Mouse (Mus musculus) limb, embryonic 14.5 days (tissue): ENCODE results near the gene Fam133b. TPM values are rescaled to one million over a fixed set of nuclear protein-coding genes. Genes with fewer than 3 reads are reported as not detected.

ENCODE experiments used
- ATAC-seq: fragments of 200-750 bp; cut with Nextera tagmentation; 2 replicates; pipeline ENCODE4 v1.8.0; 2017; ENCODE audit warnings: low read depth, moderate number of reproducible peaks, moderate TSS enrichment; ENCODE audit not compliant: low FRiP score
- DNase-seq: peaks from one replicate; pipeline ENCODE4 v3.0.0-alpha.2; 2015; ENCODE audit warnings: low spot score
- H3K27ac ChIP-seq: fragments of 300-500 bp; sonication (generic); replicated peaks from 2 replicates; pipeline ENCODE4 v1.5.1; 2014; ENCODE audit warnings: low read depth, mild to moderate bottlenecking, low read length, moderate library complexity, mixed read lengths
- H3K27me3 ChIP-seq: fragments of 300-500 bp; sonication (generic); 2 replicates; pipeline ENCODE4 v1.6.1; 2014; ENCODE audit warnings: low read length, mixed read lengths; ENCODE audit not compliant: control insufficient read depth, insufficient read depth
- H3K36me3 ChIP-seq: fragments of 300-500 bp; sonication (generic); 2 replicates; pipeline ENCODE4 v1.6.1; 2014; ENCODE audit warnings: mild to moderate bottlenecking, low read length, moderate library complexity, mixed read lengths; ENCODE audit not compliant: control insufficient read depth, insufficient read depth
- H3K4me1 ChIP-seq: fragments of 300-500 bp; sonication (generic); 2 replicates; pipeline ENCODE4 v1.6.1; 2014; ENCODE audit warnings: antibody characterized with exemption, low read length, mixed read lengths; ENCODE audit not compliant: control insufficient read depth, insufficient read depth
- H3K4me2 ChIP-seq: fragments of 300-500 bp; sonication (generic); replicated peaks from 2 replicates; pipeline ENCODE4 v1.6.1; 2014; ENCODE audit warnings: low read depth, mild to moderate bottlenecking, low read length, moderate library complexity; ENCODE audit not compliant: severe bottlenecking
- H3K4me3 ChIP-seq: fragments of 300-500 bp; sonication (generic); replicated peaks from 2 replicates; pipeline ENCODE4 v1.5.1; 2014; ENCODE audit warnings: low read length
- H3K9ac ChIP-seq: fragments of 300-500 bp; sonication (generic); 2 replicates; pipeline ENCODE4 v1.6.1; 2014; ENCODE audit warnings: mild to moderate bottlenecking, low read depth, low read length, moderate library complexity; ENCODE audit not compliant: severe bottlenecking
- H3K9me3 ChIP-seq: fragments of 300-500 bp; sonication (generic); 2 replicates; pipeline ENCODE4 v1.6.1; 2016; ENCODE audit warnings: low read length; ENCODE audit not compliant: control insufficient read depth
- POLR2A ChIP-seq: fragments of 200-500 bp; IDR thresholded peaks from 2 replicates; pipeline ENCODE4 v1.8.0; 2012; ENCODE audit warnings: inconsistent platforms, mild to moderate bottlenecking, moderate library complexity, borderline replicate concordance; ENCODE audit not compliant: insufficient read depth, insufficient read length; ENCODE audit errors: extremely low read depth
- WGBS: fragments of 180-500 bp; shearing (Covaris S2); extraction: QIAGEN DNeasy Blood & Tissue Kit; methylation state at CpG from one replicate; pipeline ENCODE4 v1.1.7; 2014; 5-methylcytosine and 5-hydroxymethylcytosine counted together
- polyA plus RNA-seq, 2 experiments: library from polyadenylated mRNA; depleted of rRNA in 1 of 2; stranded (reverse) in 1 of 2; unstranded in 1 of 2; fragments of >200 nt; fragmentation: Nextera tagmentation in 1 of 2; extraction: Ambion mirVana in 1 of 2; gene quantifications; 2 replicates each; pipeline versions ENCODE4 v1.2.1 to v1.2.3; 2012 to 2014

Fam133b gene
- polyA plus RNA-seq, 2 experiments: 29.2 to 32.1 TPM

DNA sequence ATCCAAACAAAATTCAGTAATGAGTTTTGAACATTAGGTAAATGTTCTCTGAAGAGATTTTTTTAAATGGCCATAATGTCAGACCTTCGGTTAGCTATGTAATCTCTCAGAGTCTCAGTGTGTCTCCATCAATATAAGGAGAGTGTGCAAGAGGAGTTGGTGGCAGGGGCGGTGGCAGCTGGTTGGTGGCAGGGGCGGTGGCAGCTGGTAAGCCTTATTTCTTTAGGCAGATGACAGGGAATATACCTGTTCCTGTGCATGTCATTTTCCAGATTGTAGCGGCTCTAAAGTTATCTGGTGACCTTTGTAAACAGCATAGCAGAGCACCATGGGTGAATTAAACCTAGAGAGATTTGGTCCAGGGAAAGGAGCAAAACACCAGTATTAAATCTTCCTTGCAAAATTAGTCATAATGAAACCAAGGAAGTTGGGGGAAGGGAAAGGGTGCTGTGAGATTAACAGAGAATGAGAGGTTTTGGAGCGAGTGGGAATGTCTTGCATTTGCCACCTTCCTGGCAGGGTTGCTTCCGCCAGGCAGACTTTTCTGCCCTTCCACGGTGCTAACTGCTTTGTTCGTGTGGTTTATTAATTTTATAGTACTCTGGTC lies 42.6 kb upstream of the Fam133b start:
- Histone ChIP-seq H3K4me2 (no peak overlapping the region), H3K36me3 (no peaks in the 10 kb centered on the region), H3K4me1 (peaks cover 11% of the 10 kb centered on the region), H3K9ac (no peak overlapping the region), H3K4me3 (no peak overlapping the region), H3K27me3 (no peaks in the 10 kb centered on the region), H3K9me3 (no peaks in the 10 kb centered on the region), H3K27ac (no peak overlapping the region)
- WGBS: 48% methylated on average over 8 of the region's 8 CpGs
- DNase-seq: no peak
- no peak for ATAC-seq
- no peak for TF ChIP-seq POLR2A

DNA sequence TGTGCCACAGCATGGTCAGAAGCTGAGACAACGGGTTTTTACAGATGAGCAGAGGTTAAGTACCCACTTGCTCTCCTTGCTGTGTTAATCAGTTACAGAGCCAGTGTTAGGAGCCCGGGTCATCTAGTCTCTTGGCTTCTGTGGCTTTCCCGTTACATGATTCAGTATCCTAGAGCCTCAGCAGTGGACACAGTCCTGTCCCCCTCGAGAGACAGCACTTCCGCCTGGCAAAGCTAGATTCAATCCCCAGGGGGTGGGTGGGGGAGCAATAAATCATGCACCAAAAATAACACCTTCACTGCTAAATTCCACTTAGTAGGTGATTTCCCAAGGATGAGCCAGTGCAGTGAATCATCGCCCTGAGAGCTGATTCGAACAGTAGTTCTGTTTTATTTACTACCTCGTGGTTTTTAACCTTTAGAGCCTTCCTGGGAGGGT lies 42.0 kb upstream of the Fam133b start:
- TF ChIP-seq POLR2A: no peak
- Histone ChIP-seq H3K9me3 (no peaks in the 10 kb centered on the region), H3K4me2 (no peak overlapping the region), H3K9ac (no peak overlapping the region), H3K4me3 (no peak overlapping the region), H3K4me1 (peaks cover 11% of the 10 kb centered on the region), H3K27ac (no peak overlapping the region), H3K36me3 (no peaks in the 10 kb centered on the region), H3K27me3 (no peaks in the 10 kb centered on the region)
- ATAC-seq (no peak), DNase-seq (no peak)
- 18% methylated on average over 8 of the region's 8 CpGs for WGBS

DNA sequence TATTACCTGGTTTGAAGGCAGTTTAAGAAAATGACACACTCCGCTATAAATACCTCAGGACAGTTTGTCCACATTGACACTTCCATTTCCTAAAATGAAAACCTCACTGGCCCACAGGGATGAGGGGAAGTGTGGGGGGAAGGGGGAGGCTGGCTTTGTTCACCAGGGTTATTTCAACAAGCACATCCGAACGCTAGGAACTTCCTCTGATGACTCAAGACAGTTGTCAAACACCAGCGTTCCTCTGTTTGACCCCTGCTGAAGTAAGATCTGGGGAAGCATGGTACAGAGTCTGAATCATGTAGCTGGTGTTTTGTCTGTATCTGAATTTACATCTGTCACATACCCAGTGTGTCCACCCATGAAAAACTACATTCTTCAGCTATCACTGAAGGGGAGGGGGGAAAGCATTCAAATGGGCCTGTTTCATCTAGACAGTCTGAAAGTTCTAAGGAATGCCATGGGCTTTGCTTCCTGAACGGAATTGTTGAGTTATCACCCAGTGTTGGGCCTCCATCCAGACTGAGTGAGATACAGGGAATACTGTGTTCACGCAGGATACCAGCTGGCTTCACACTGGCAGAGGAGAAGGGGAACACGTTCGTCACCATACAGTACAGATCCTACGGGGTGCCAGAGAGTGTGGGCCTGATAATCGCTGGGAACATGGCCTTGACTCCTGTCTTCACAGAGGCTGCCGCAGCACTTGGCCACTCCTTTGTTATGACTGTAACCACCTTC lies 40.9 kb upstream of the Fam133b start:
- Histone ChIP-seq H3K9ac (no peak overlapping the region), H3K4me1 (peaks cover 11% of the 10 kb centered on the region), H3K27ac (no peak overlapping the region), H3K4me2 (no peak overlapping the region), H3K4me3 (no peak overlapping the region), H3K9me3 (no peaks in the 10 kb centered on the region), H3K36me3 (no peaks in the 10 kb centered on the region), H3K27me3 (no peaks in the 10 kb centered on the region)
- ATAC-seq (no peak), DNase-seq (no peak)
- TF ChIP-seq POLR2A: no peak
- WGBS: 62% methylated on average over 11 of the region's 11 CpGs

DNA sequence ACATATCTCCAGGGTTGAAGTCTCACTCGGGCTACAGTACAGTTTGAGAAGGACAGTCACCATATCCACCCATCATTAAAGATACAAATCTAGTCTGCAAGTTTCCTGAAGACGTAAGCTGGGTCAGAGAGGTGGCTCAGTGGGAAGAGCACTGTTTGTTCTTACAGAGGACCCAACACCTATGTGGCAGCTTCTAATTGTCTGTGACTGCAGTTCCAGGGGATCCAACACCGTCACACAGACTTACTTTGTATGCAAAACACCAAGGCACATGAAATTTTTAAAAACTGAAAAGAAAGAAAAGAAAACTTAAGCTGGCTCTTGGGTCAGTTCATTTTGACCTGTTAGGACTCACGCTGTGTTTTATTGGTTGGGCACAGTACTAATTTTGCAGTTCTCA lies 40.3 kb upstream of the Fam133b start:
- H3K4me1 ChIP-seq: peaks cover 11% of the 10 kb centered on the region
- H3K4me3 ChIP-seq: no peak overlapping the region
- no peak for ATAC-seq
- no peak for DNase-seq
- H3K4me2 ChIP-seq: no peak overlapping the region
- no peak for TF ChIP-seq POLR2A
- H3K27me3 ChIP-seq: no peaks in the 10 kb centered on the region
- no peaks in the 10 kb centered on the region for H3K36me3 ChIP-seq
- H3K9ac ChIP-seq: no peak overlapping the region
- H3K27ac ChIP-seq: no peak overlapping the region
- 73% methylated on average over 4 of the region's 4 CpGs for WGBS
- no peaks in the 10 kb centered on the region for H3K9me3 ChIP-seq

DNA sequence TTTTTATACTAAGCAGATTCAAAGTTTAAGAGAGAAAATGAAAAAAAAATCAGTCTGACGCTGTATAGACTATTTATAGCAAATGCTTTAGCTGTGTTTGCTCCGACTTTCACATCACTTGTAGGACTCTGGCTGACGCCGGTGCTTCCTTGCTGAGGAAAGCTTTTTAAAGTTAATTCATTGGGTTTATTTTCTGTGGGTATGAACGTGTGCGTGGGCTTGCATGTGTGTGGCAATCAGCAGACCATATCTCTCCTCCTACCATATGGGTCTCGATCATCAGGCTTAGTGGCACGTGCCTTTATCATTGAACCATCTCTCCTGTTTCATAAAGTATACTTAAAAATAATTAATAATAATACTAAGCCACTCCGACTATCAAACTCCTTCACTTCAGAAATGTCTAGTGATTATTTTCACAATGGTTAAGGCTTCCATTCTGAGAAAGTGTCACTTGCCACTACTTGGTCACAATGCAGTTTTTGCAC lies 39.8 kb upstream of the Fam133b start:
- DNase-seq (no peak), ATAC-seq (no peak)
- Histone ChIP-seq H3K4me2 (no peak overlapping the region), H3K9me3 (no peaks in the 10 kb centered on the region), H3K27ac (no peak overlapping the region), H3K27me3 (no peaks in the 10 kb centered on the region), H3K9ac (no peak overlapping the region), H3K4me1 (peaks cover 11% of the 10 kb centered on the region), H3K4me3 (no peak overlapping the region), H3K36me3 (no peaks in the 10 kb centered on the region)
- TF ChIP-seq POLR2A: no peak
- 64% methylated on average over 9 of the region's 9 CpGs for WGBS
